Mouse (Mus musculus) heart, embryonic 12.5 days (tissue): ENCODE measurements around the gene Ank2. TPM values are rescaled to one million over a fixed set of nuclear protein-coding genes. Genes with fewer than 3 reads are reported as not detected.

Experiments
- ATAC-seq: fragments of 200-750 bp; cut with Nextera tagmentation; 2 replicates; pipeline ENCODE4 v1.8.0; 2017; ENCODE audit warnings: moderate TSS enrichment, moderate library complexity; ENCODE audit not compliant: insufficient number of reproducible peaks, low FRiP score
- H3K27ac ChIP-seq: fragments of 300-500 bp; sonication (generic); 2 replicates; pipeline ENCODE4 v1.5.1; 2016; ENCODE audit warnings: mild to moderate bottlenecking, moderate library complexity; ENCODE audit not compliant: poor library complexity, severe bottlenecking
- H3K27me3 ChIP-seq: fragments of 300-500 bp; sonication (generic); replicated peaks from 2 replicates; pipeline ENCODE4 v1.6.1; 2016; ENCODE audit warnings: mild to moderate bottlenecking, moderate library complexity
- H3K36me3 ChIP-seq: fragments of 300-500 bp; sonication (generic); 2 replicates; pipeline ENCODE4 v1.6.1; 2016; ENCODE audit warnings: mild to moderate bottlenecking, moderate library complexity
- H3K4me1 ChIP-seq: fragments of 300-500 bp; sonication (generic); replicated peaks from 2 replicates; pipeline ENCODE4 v1.6.1; 2016; ENCODE audit warnings: mild to moderate bottlenecking
- H3K4me2 ChIP-seq: fragments of 300-500 bp; sonication (generic); 2 replicates; pipeline ENCODE4 v1.6.1; 2016; ENCODE audit warnings: mild to moderate bottlenecking, moderate library complexity
- H3K4me3 ChIP-seq: fragments of 300-500 bp; sonication (generic); 2 replicates; pipeline ENCODE4 v1.5.1; 2016; ENCODE audit warnings: mild to moderate bottlenecking
- H3K9ac ChIP-seq: fragments of 300-500 bp; sonication (generic); 2 replicates; pipeline ENCODE4 v1.6.1; 2016; ENCODE audit warnings: mild to moderate bottlenecking, moderate library complexity
- H3K9me3 ChIP-seq: fragments of 300-500 bp; sonication (generic); replicated peaks from 2 replicates; pipeline ENCODE4 v1.6.1; 2016; ENCODE audit warnings: mild to moderate bottlenecking, moderate library complexity
- WGBS: fragments of 180-500 bp; shearing (Covaris S2); methylation state at CpG from one replicate; pipeline ENCODE4 v1.1.7; 2016; 5-methylcytosine and 5-hydroxymethylcytosine counted together
- polyA plus RNA-seq: library from polyadenylated mRNA; unstranded; fragments of >200 nt; fragmentation: Nextera tagmentation; extraction: Ambion mirVana; gene quantifications from 2 replicates; pipeline ENCODE4 v1.2.1, GENCODE M21; 2016

Ank2 gene
- polyA plus RNA-seq: 42.5 and 45.7 TPM in 2 replicates

- Histone ChIP-seq H3K27me3 (peaks cover 14% of the 10 kb centered on the region), H3K27ac (no peak within 1 kb of the TSS), H3K4me1 (peaks cover 9% of the 10 kb centered on the region; the same call in 1 of the 2 replicates), H3K4me3 (peak within 1 kb of the TSS; percentile 57), H3K36me3 (no peaks in the 10 kb centered on the region), H3K9ac (peak within 1 kb of the TSS; percentile 72), H3K9me3 (no peaks in the 10 kb centered on the region), H3K4me2 (peak within 1 kb of the TSS; percentile 93)
- ATAC-seq: peak; percentile 58
- WGBS: under 1% methylated on average over 61 of the region's 62 CpGs
Observed at GRCm38 (mm10) chr3:127498742-127499400, at the start of gene Ank2. Ank2 (minus strand) TSS chr3:127499350.

- H3K4me1 ChIP-seq: peaks cover 3% of the 10 kb centered on the region; the same call in 1 of the 2 replicates
- no peaks in the 10 kb centered on the region for H3K27me3 ChIP-seq
- no peak for ATAC-seq
- no peak overlapping the region for H3K4me3 ChIP-seq
- no peak overlapping the region for H3K9ac ChIP-seq
- no peak overlapping the region for H3K27ac ChIP-seq
- 41% methylated on average over 5 of the region's 5 CpGs for WGBS
- no peak overlapping the region for H3K4me2 ChIP-seq
- H3K36me3 ChIP-seq: peaks cover 37% of the 10 kb centered on the region
- H3K9me3 ChIP-seq: no peaks in the 10 kb centered on the region
Observed at GRCm38 (mm10) chr3:127547882-127548281, 48.7 kb upstream of the Ank2 start.

GRCm38 (mm10) chr3:127544610-127545121 lies 45.5 kb upstream of the Ank2 start:
- Histone ChIP-seq H3K9me3 (no peaks in the 10 kb centered on the region), H3K4me2 (no peak overlapping the region), H3K4me1 (no peaks in the 10 kb centered on the region), H3K9ac (no peak overlapping the region), H3K36me3 (peaks cover 47% of the 10 kb centered on the region), H3K27me3 (no peaks in the 10 kb centered on the region), H3K27ac (no peak overlapping the region), H3K4me3 (no peak overlapping the region)
- ATAC-seq: no peak
- 31% methylated on average over 5 of the region's 5 CpGs for WGBS

- peaks cover 50% of the 10 kb centered on the region for H3K36me3 ChIP-seq
- no peak for ATAC-seq
- WGBS: 81% methylated on average over 4 of the region's 4 CpGs
Observed at GRCm38 (mm10) chr3:127543976-127544375, 44.8 kb upstream of the Ank2 start.

GRCm38 (mm10) chr3:127539193-127539592 lies 40.0 kb upstream of the Ank2 start:
- ATAC-seq: no peak
- peaks cover 37% of the 10 kb centered on the region for H3K36me3 ChIP-seq
- no peaks in the 10 kb centered on the region for H3K9me3 ChIP-seq
- no peak overlapping the region for H3K4me2 ChIP-seq
- no peak overlapping the region for H3K9ac ChIP-seq
- 55% methylated on average over 6 of the region's 6 CpGs for WGBS
- no peaks in the 10 kb centered on the region for H3K4me1 ChIP-seq
- H3K27ac ChIP-seq: no peak overlapping the region
- no peaks in the 10 kb centered on the region for H3K27me3 ChIP-seq
- H3K4me3 ChIP-seq: no peak overlapping the region

More at GRCm38 (mm10) chr3:127543976-127544375, 44.8 kb upstream of the Ank2 start:
- no peak overlapping the region for H3K27ac ChIP-seq
- no peaks in the 10 kb centered on the region for H3K9me3 ChIP-seq
- H3K4me3 ChIP-seq: no peak overlapping the region
- no peak overlapping the region for H3K4me2 ChIP-seq
- H3K27me3 ChIP-seq: no peaks in the 10 kb centered on the region
- H3K4me1 ChIP-seq: no peaks in the 10 kb centered on the region
- H3K9ac ChIP-seq: no peak overlapping the region

- Histone ChIP-seq H3K27ac (no peak overlapping the region), H3K9ac (no peak overlapping the region), H3K27me3 (no peaks in the 10 kb centered on the region), H3K4me3 (no peak overlapping the region), H3K9me3 (no peaks in the 10 kb centered on the region), H3K36me3 (no peaks in the 10 kb centered on the region), H3K4me2 (0 out of 2 replicates have a peak overlapping the region, but pooled peaks have one; percentile 28), H3K4me1 (peaks cover 9% of the 10 kb centered on the region; the same call in 1 of the 2 replicates)
- ATAC-seq: no peak
- WGBS: 14% methylated on average over 4 of the region's 4 CpGs
Observed at GRCm38 (mm10) chr3:127530293-127530692, 31.1 kb upstream of the Ank2 start.

- peaks cover 10% of the 10 kb centered on the region; the same call in 1 of the 2 replicates for H3K4me1 ChIP-seq
- no peaks in the 10 kb centered on the region for H3K36me3 ChIP-seq
- no peak overlapping the region for H3K4me3 ChIP-seq
- no peak overlapping the region for H3K9ac ChIP-seq
- WGBS: 76% methylated on average over 4 of the region's 4 CpGs
- ATAC-seq: no peak
- H3K27me3 ChIP-seq: no peaks in the 10 kb centered on the region
- no peak overlapping the region for H3K27ac ChIP-seq
- no peaks in the 10 kb centered on the region for H3K9me3 ChIP-seq
- no peak overlapping the region for H3K4me2 ChIP-seq
Observed at GRCm38 (mm10) chr3:127529824-127530223, 30.7 kb upstream of the Ank2 start.

GRCm38 (mm10) chr3:127529210-127529609 lies 30.1 kb upstream of the Ank2 start:
- WGBS: 92% methylated on average over 3 of the region's 3 CpGs
- Histone ChIP-seq H3K27ac (no peak overlapping the region), H3K27me3 (no peaks in the 10 kb centered on the region), H3K4me3 (no peak overlapping the region), H3K36me3 (no peaks in the 10 kb centered on the region), H3K9me3 (no peaks in the 10 kb centered on the region), H3K4me1 (peaks cover 14% of the 10 kb centered on the region; the same call in 1 of the 2 replicates), H3K9ac (no peak overlapping the region), H3K4me2 (no peak overlapping the region)
- no peak for ATAC-seq

- H3K27me3 ChIP-seq: no peaks in the 10 kb centered on the region
- H3K27ac ChIP-seq: no peak overlapping the region
- H3K9me3 ChIP-seq: no peaks in the 10 kb centered on the region
- no peaks in the 10 kb centered on the region for H3K36me3 ChIP-seq
- H3K4me3 ChIP-seq: no peak overlapping the region
- no peak overlapping the region for H3K9ac ChIP-seq
- no peak overlapping the region for H3K4me2 ChIP-seq
- H3K4me1 ChIP-seq: peaks cover 14% of the 10 kb centered on the region; the same call in 1 of the 2 replicates
- 75% methylated on average over 5 of the region's 5 CpGs for WGBS
- ATAC-seq: no peak
Observed at GRCm38 (mm10) chr3:127527465-127528034, 28.4 kb upstream of the Ank2 start.

- H3K4me3 ChIP-seq: no peak overlapping the region
- no peak overlapping the region for H3K9ac ChIP-seq
- H3K4me1 ChIP-seq: peaks cover 16% of the 10 kb centered on the region; the same call in 1 of the 2 replicates
- WGBS: 43% methylated on average over 8 of the region's 8 CpGs
- no peaks in the 10 kb centered on the region for H3K36me3 ChIP-seq
- 0 out of 2 replicates have a peak, but pooled peaks have one; percentile 53 for ATAC-seq
- H3K27me3 ChIP-seq: no peaks in the 10 kb centered on the region
- H3K4me2 ChIP-seq: peak overlapping the region; percentile 46
- peak overlapping the region; percentile 95 for H3K27ac ChIP-seq
- no peaks in the 10 kb centered on the region for H3K9me3 ChIP-seq
Observed at GRCm38 (mm10) chr3:127525188-127525819, 26.2 kb upstream of the Ank2 start.

- WGBS: 43% methylated on average over 10 of the region's 10 CpGs
- Histone ChIP-seq H3K9ac (no peak overlapping the region), H3K4me3 (no peak overlapping the region), H3K36me3 (no peaks in the 10 kb centered on the region), H3K27me3 (no peaks in the 10 kb centered on the region), H3K4me1 (peaks cover 14% of the 10 kb centered on the region; the same call in 1 of the 2 replicates), H3K9me3 (no peaks in the 10 kb centered on the region), H3K4me2 (no peak overlapping the region), H3K27ac (peak overlapping the region; percentile 16; the same call in 1 of the 2 replicates)
- ATAC-seq: no peak
Observed at GRCm38 (mm10) chr3:127521156-127521555, 22.0 kb upstream of the Ank2 start.
